In genomic region chr6:92728084-92728483, GRCm38 (mm10) we compare ENCODE assay signal across 8 mouse cellular contexts. TPM values are rescaled to one million over a fixed set of nuclear protein-coding genes. Genes with fewer than 3 reads are reported as not detected.
DNase-seq lines count a peak whose midpoint lies in the region; ATAC-seq and TF ChIP-seq lines count a peak whose summit lies in the region.

No protein-coding gene starts in this region.

- peak; percentile 99 for TF ChIP-seq CTCF in E14TG2a.4 (conservative IDR thresholded peaks at IDR 0.05; ENCODE audit: low read length)
- TF ChIP-seq CTCF in brain, embryonic 14.5 days (IDR thresholded peaks at IDR 0.05; ENCODE audit: borderline replicate concordance, extremely low read depth, insufficient read depth, insufficient read length), result peak; percentile 96

- 3% methylated on average over 10 of the region's 10 CpGs for WGBS in heart, embryonic 12.5 days
- 2% methylated on average over 10 of the region's 10 CpGs for WGBS in kidney, embryonic 15.5 days
- 2% methylated on average over 10 of the region's 10 CpGs for WGBS in limb, embryonic 14.5 days
- 1% methylated on average over 10 of the region's 10 CpGs for WGBS in neural tube, embryonic 11.5 days

- peak overlapping the region; percentile 49 for H3K4me3 ChIP-seq in E14TG2a.4 (replicated peaks; ENCODE audit: low read length)
- no peak overlapping the region for H3K4me3 ChIP-seq in heart, embryonic 12.5 days
- H3K4me3 ChIP-seq in kidney, embryonic 15.5 days (replicated peaks), result no peak overlapping the region
- no peak overlapping the region for H3K4me3 ChIP-seq in limb, embryonic 14.5 days (replicated peaks; ENCODE audit: low read length)
- H3K4me3 ChIP-seq in neural tube, embryonic 11.5 days (ENCODE audit: low read depth, low read length), result no peak overlapping the region

- ATAC-seq in heart, embryonic 12.5 days (ENCODE audit: insufficient number of reproducible peaks, low FRiP score), result no peak
- no peak for ATAC-seq in kidney, embryonic 15.5 days (replicated peaks; ENCODE audit: low FRiP score)
- ATAC-seq in limb, embryonic 14.5 days (ENCODE audit: low FRiP score, low read depth), result no peak
- ATAC-seq in neural tube, embryonic 11.5 days (ENCODE audit: insufficient read depth, low FRiP score, low TSS enrichment), result no peak

- peak overlapping the region; percentile 29 for H3K4me2 ChIP-seq in heart, embryonic 12.5 days
- 0 out of 2 replicates have a peak overlapping the region, but pooled peaks have one; percentile 21 for H3K4me2 ChIP-seq in kidney, embryonic 15.5 days
- no peak overlapping the region for H3K4me2 ChIP-seq in limb, embryonic 14.5 days (replicated peaks; ENCODE audit: low read depth, low read length, severe bottlenecking)
- no peak overlapping the region for H3K4me2 ChIP-seq in neural tube, embryonic 11.5 days (ENCODE audit: low read depth)

- H3K27ac ChIP-seq in heart, embryonic 12.5 days (ENCODE audit: poor library complexity, severe bottlenecking), result no peak overlapping the region
- H3K27ac ChIP-seq in kidney, embryonic 15.5 days, result no peak overlapping the region
- H3K27ac ChIP-seq in limb, embryonic 14.5 days (replicated peaks; ENCODE audit: low read depth, low read length), result no peak overlapping the region
- H3K27ac ChIP-seq in neural tube, embryonic 11.5 days (ENCODE audit: low read depth, low read length), result no peak overlapping the region

- H3K9me3 ChIP-seq in E14TG2a.4 (ENCODE audit: low read length), result no peaks in the 10 kb centered on the region
- H3K9me3 ChIP-seq in heart, embryonic 12.5 days (replicated peaks), result no peaks in the 10 kb centered on the region
- H3K9me3 ChIP-seq in kidney, embryonic 15.5 days (replicated peaks), result no peaks in the 10 kb centered on the region
- H3K9me3 ChIP-seq in limb, embryonic 14.5 days (ENCODE audit: control insufficient read depth, low read length), result no peaks in the 10 kb centered on the region
- no peaks in the 10 kb centered on the region for H3K9me3 ChIP-seq in neural tube, embryonic 11.5 days (ENCODE audit: control insufficient read depth, low read length)

- no peak overlapping the region for H3K9ac ChIP-seq in heart, embryonic 12.5 days
- no peak overlapping the region for H3K9ac ChIP-seq in kidney, embryonic 15.5 days
- no peak overlapping the region for H3K9ac ChIP-seq in limb, embryonic 14.5 days (ENCODE audit: low read depth, low read length, severe bottlenecking)
- no peak overlapping the region for H3K9ac ChIP-seq in neural tube, embryonic 11.5 days (ENCODE audit: low read length)

- no peaks in the 10 kb centered on the region for H3K36me3 ChIP-seq in E14TG2a.4 (ENCODE audit: insufficient read depth, low read length)
- no peaks in the 10 kb centered on the region for H3K36me3 ChIP-seq in heart, embryonic 12.5 days
- H3K36me3 ChIP-seq in kidney, embryonic 15.5 days, result no peaks in the 10 kb centered on the region
- no peaks in the 10 kb centered on the region for H3K36me3 ChIP-seq in limb, embryonic 14.5 days (ENCODE audit: control insufficient read depth, insufficient read depth, low read length)
- no peaks in the 10 kb centered on the region for H3K36me3 ChIP-seq in neural tube, embryonic 11.5 days (ENCODE audit: control insufficient read depth, insufficient read depth, low read length)

- H3K4me1 ChIP-seq in E14TG2a.4 (replicated peaks; ENCODE audit: low read depth, low read length), result peaks cover 21% of the 10 kb centered on the region
- H3K4me1 ChIP-seq in heart, embryonic 12.5 days (replicated peaks), result 0 out of 2 replicates have a peak, but pooled peaks cover 12% of the 10 kb centered on the region
- peaks cover 25% of the 10 kb centered on the region for H3K4me1 ChIP-seq in kidney, embryonic 15.5 days
- peaks cover 9% of the 10 kb centered on the region; the same call in 1 of the 2 replicates for H3K4me1 ChIP-seq in limb, embryonic 14.5 days (ENCODE audit: control insufficient read depth, insufficient read depth, low read length)
- H3K4me1 ChIP-seq in neural tube, embryonic 11.5 days (ENCODE audit: control insufficient read depth, insufficient read depth, low read length), result peaks cover 3% of the 10 kb centered on the region; the same call in 1 of the 2 replicates

- H3K27me3 ChIP-seq in E14TG2a.4 (ENCODE audit: insufficient read depth, low read length), result no peaks in the 10 kb centered on the region; the same call in 1 of the 2 replicates
- H3K27me3 ChIP-seq in heart, embryonic 12.5 days (replicated peaks), result no peaks in the 10 kb centered on the region
- H3K27me3 ChIP-seq in kidney, embryonic 15.5 days, result no peaks in the 10 kb centered on the region
- no peaks in the 10 kb centered on the region for H3K27me3 ChIP-seq in limb, embryonic 14.5 days (ENCODE audit: control insufficient read depth, insufficient read depth, low read length)
- no peaks in the 10 kb centered on the region for H3K27me3 ChIP-seq in neural tube, embryonic 11.5 days (ENCODE audit: control insufficient read depth, insufficient read depth, low read length)

- TF ChIP-seq POLR2A in brain, embryonic 14.5 days (IDR thresholded peaks at IDR 0.05; ENCODE audit: borderline replicate concordance, extremely low read depth, insufficient read depth, insufficient read length, poor library complexity, severe bottlenecking), result no peak
- no peak for TF ChIP-seq POLR2A in limb, embryonic 14.5 days (IDR thresholded peaks at IDR 0.05; ENCODE audit: borderline replicate concordance, extremely low read depth, insufficient read depth, insufficient read length)

- peak; percentile 91 for DNase-seq in brain, embryonic 14.5 days (ENCODE audit: low read depth)
- peak; percentile 28 for DNase-seq in fibroblast of lung, adult 2 months (ENCODE audit: low read depth)
- peak; percentile 79 for DNase-seq in limb, embryonic 14.5 days (ENCODE audit: low spot score)
- peak; percentile 88 for DNase-seq in neural tube, embryonic 11.5 days (ENCODE audit: low spot score)
- peak; percentile 76 for DNase-seq in testis, postnatal 14 days (ENCODE audit: low spot score)

RNA-seq across cellular contexts. Expression of gene Prickle2, which starts 22.1 kb away (rescaled TPM):
- 9.3 and 17.8 TPM in 2 replicates for polyA plus RNA-seq in brain, embryonic 14.5 days (2012; rRNA removed)
- polyA plus RNA-seq in heart, embryonic 12.5 days (2016; fragmentation: Nextera tagmentation; extraction: Ambion mirVana), result 7.9 and 8.9 TPM in 2 replicates
- polyA plus RNA-seq in kidney, embryonic 15.5 days (2015; fragmentation: Nextera tagmentation; extraction: Ambion mirVana), result 6.1 and 7.6 TPM in 2 replicates
- 5.5 and 6.4 TPM in 2 replicates for polyA plus RNA-seq in limb, embryonic 14.5 days (2012; rRNA removed)
- 8.0 and 8.4 TPM in 2 replicates for polyA plus RNA-seq in limb, embryonic 14.5 days (2014; fragmentation: Nextera tagmentation; extraction: Ambion mirVana)
- polyA plus RNA-seq in neural tube, embryonic 11.5 days (2014; fragmentation: Nextera tagmentation; extraction: Ambion mirVana), result 6.6 and 7.0 TPM in 2 replicates

Comparison
In these comparisons a context has a peak if more than half of its experiments do, and no peak if none do; other contexts are left out.
1. DNase-seq: peak in every context shown above with its lines; median percentile 91 in brain, embryonic 14.5 days; 88 in neural tube, embryonic 11.5 days; 79 in limb, embryonic 14.5 days; 76 in testis, postnatal 14 days; 28 in fibroblast of lung, adult 2 months.
2. H3K4me2 ChIP-seq: peak in heart, embryonic 12.5 days (single experiment) and kidney, embryonic 15.5 days (single experiment); none in limb, embryonic 14.5 days (single experiment) and neural tube, embryonic 11.5 days (single experiment).